Mouse (Mus musculus): ENCODE data around the gene Axin1. TPM values are rescaled to one million over a fixed set of nuclear protein-coding genes. Genes with fewer than 3 reads are reported as not detected.

Gene Axin1
- polyA plus RNA-seq, 1 experiment from 2014 or later, result 6.6 TPM

- no peak overlapping the region for H3K9ac ChIP-seq (ENCODE audit: low read depth, low read length)
- no peaks in the 10 kb centered on the region for H3K27me3 ChIP-seq (replicated peaks; ENCODE audit: control insufficient read depth, insufficient read depth, low read length)
- no peaks in the 10 kb centered on the region for H3K9me3 ChIP-seq (ENCODE audit: control insufficient read depth, low read length)
- H3K27ac ChIP-seq (ENCODE audit: low read length), result peak overlapping the region; percentile 69
- peaks cover 12% of the 10 kb centered on the region; the same call in 1 of the 2 replicates for H3K4me1 ChIP-seq (ENCODE audit: control insufficient read depth, insufficient read depth, low read length)
- WGBS, result 68% methylated on average over 6 of the region's 6 CpGs
- H3K36me3 ChIP-seq (ENCODE audit: control insufficient read depth, insufficient read depth, low read length), result no peaks in the 10 kb centered on the region
- no peak overlapping the region for H3K4me3 ChIP-seq (ENCODE audit: low read length)
- ATAC-seq, result no peak
- peak overlapping the region; percentile 26; the same call in 1 of the 2 replicates for H3K4me2 ChIP-seq (ENCODE audit: low read depth, low read length)
Observed at GRCm38 (mm10) chr17:26240990-26241389, 102.5 kb downstream of the Axin1 start.

GRCm38 (mm10) chr17:26243471-26244100 is 105.1 kb downstream of the Axin1 start:
- 0 out of 2 replicates have a peak, but pooled peaks cover 5% of the 10 kb centered on the region for H3K4me1 ChIP-seq (ENCODE audit: control insufficient read depth, insufficient read depth, low read length)
- H3K4me2 ChIP-seq (ENCODE audit: low read depth, low read length), result peak overlapping the region; percentile 71
- WGBS, result under 1% methylated on average over 32 of the region's 32 CpGs
- no peaks in the 10 kb centered on the region for H3K36me3 ChIP-seq (ENCODE audit: control insufficient read depth, insufficient read depth, low read length)
- H3K4me3 ChIP-seq (ENCODE audit: low read length), result peak overlapping the region; percentile 65
- no peaks in the 10 kb centered on the region for H3K9me3 ChIP-seq (ENCODE audit: control insufficient read depth, low read length)
- ATAC-seq, result peak; percentile 74
- no peaks in the 10 kb centered on the region for H3K27me3 ChIP-seq (replicated peaks; ENCODE audit: control insufficient read depth, insufficient read depth, low read length)
- H3K27ac ChIP-seq (ENCODE audit: low read length), result peak overlapping the region; percentile 90
- peak overlapping the region; percentile 87 for H3K9ac ChIP-seq (ENCODE audit: low read depth, low read length)

- Histone ChIP-seq H3K9ac (ENCODE audit: low read depth, low read length) (peak within 1 kb of the TSS; percentile 87), H3K4me3 (ENCODE audit: low read length) (peak within 1 kb of the TSS; percentile 65), H3K4me2 (ENCODE audit: low read depth, low read length) (peak within 1 kb of the TSS; percentile 71), H3K27me3 (replicated peaks; ENCODE audit: control insufficient read depth, insufficient read depth, low read length) (no peaks in the 10 kb centered on the region), H3K4me1 (ENCODE audit: control insufficient read depth, insufficient read depth, low read length) (0 out of 2 replicates have a peak, but pooled peaks cover 5% of the 10 kb centered on the region), H3K27ac (ENCODE audit: low read length) (peak within 1 kb of the TSS; percentile 90), H3K36me3 (ENCODE audit: control insufficient read depth, insufficient read depth, low read length) (no peaks in the 10 kb centered on the region), H3K9me3 (ENCODE audit: control insufficient read depth, low read length) (no peaks in the 10 kb centered on the region)
- ATAC-seq, result peak; percentile 94
- WGBS, result 6% methylated on average over 33 of the region's 33 CpGs
Observed at GRCm38 (mm10) chr17:26244101-26244841, 105.8 kb downstream of the Axin1 start, which contains the start of gene Fam234a. Gene Fam234a (minus strand): TSS chr17:26244242.

Other genes starting within 250 kb of the Axin1 start
- gene Rab40c, start 219.0 kb upstream of the Axin1 start, polyA plus RNA-seq (2015; fragmentation: Nextera tagmentation; extraction: Ambion mirVana), result 23.2 and 24.3 TPM in 2 replicates
- gene Pigq, start 193.8 kb upstream of the Axin1 start, polyA plus RNA-seq (2015; fragmentation: Nextera tagmentation; extraction: Ambion mirVana), result 57.8 and 59.7 TPM in 2 replicates
- 0.73 TPM in 1 of 2 replicates, not detected in the other for gene Nhlrc4, start 193.7 kb upstream of the Axin1 start, polyA plus RNA-seq (2015; fragmentation: Nextera tagmentation; extraction: Ambion mirVana)
- gene A930017K11Rik, start 186.1 kb upstream of the Axin1 start, polyA plus RNA-seq (2015; fragmentation: Nextera tagmentation; extraction: Ambion mirVana), result 0.21 and 0.22 TPM in 2 replicates
- gene Capn15, start 152.9 kb upstream of the Axin1 start, polyA plus RNA-seq (2015; fragmentation: Nextera tagmentation; extraction: Ambion mirVana), result 22.3 and 24.5 TPM in 2 replicates
- gene Rab11fip3, start 69.1 kb upstream of the Axin1 start, polyA plus RNA-seq (2015; fragmentation: Nextera tagmentation; extraction: Ambion mirVana), result 13.0 and 18.0 TPM in 2 replicates
- 49.6 and 51.5 TPM in 2 replicates for gene Decr2, start 48.4 kb upstream of the Axin1 start, polyA plus RNA-seq (2015; fragmentation: Nextera tagmentation; extraction: Ambion mirVana)
- 92.1 and 97.1 TPM in 2 replicates for gene Nme4, start 43.1 kb upstream of the Axin1 start, polyA plus RNA-seq (2015; fragmentation: Nextera tagmentation; extraction: Ambion mirVana)
- gene Tmem8, start 25.4 kb upstream of the Axin1 start, polyA plus RNA-seq (2015; fragmentation: Nextera tagmentation; extraction: Ambion mirVana), result 12.1 and 15.1 TPM in 2 replicates
- gene Mrpl28, start 15.2 kb upstream of the Axin1 start, polyA plus RNA-seq (2015; fragmentation: Nextera tagmentation; extraction: Ambion mirVana), result 242 and 260 TPM in 2 replicates
- 104 and 149 TPM in 2 replicates for gene Pdia2, start 60.4 kb downstream of the Axin1 start, polyA plus RNA-seq (2015; fragmentation: Nextera tagmentation; extraction: Ambion mirVana)
- gene Rgs11, start 64.3 kb downstream of the Axin1 start, polyA plus RNA-seq (2015; fragmentation: Nextera tagmentation; extraction: Ambion mirVana), result 13.4 and 15.2 TPM in 2 replicates
- 14.8 and 17.3 TPM in 2 replicates for gene Arhgdig, start 69.1 kb downstream of the Axin1 start, polyA plus RNA-seq (2015; fragmentation: Nextera tagmentation; extraction: Ambion mirVana)
- gene Fam234a, start 105.6 kb downstream of the Axin1 start, polyA plus RNA-seq (2015; fragmentation: Nextera tagmentation; extraction: Ambion mirVana), result 123 and 129 TPM in 2 replicates
- gene Luc7l, start 114.2 kb downstream of the Axin1 start, polyA plus RNA-seq (2015; fragmentation: Nextera tagmentation; extraction: Ambion mirVana), result 68.2 and 72.2 TPM in 2 replicates